Mouse (Mus musculus) CH12.LX (cell line): Measurements from ENCODE around the gene Kat7. TPM values are rescaled to one million over a fixed set of nuclear protein-coding genes. Genes with fewer than 3 reads are reported as not detected.
A peak's percentile ranks its signal among the peaks of the same experiment; 100 is the strongest.

Source experiments
- DNase-seq: peaks from one replicate; pipeline ENCODE4 v3.0.0-alpha.2; 2013; ENCODE audit errors: extremely low read depth
- H3K27ac ChIP-seq: 2 replicates; pipeline ENCODE4 v1.5.1; 2012; ENCODE audit warnings: low read depth, mild to moderate bottlenecking, control low read depth, moderate library complexity; ENCODE audit not compliant: insufficient read depth
- H3K27me3 ChIP-seq: replicated peaks from 2 replicates; pipeline ENCODE3; 2012; ENCODE audit warnings: inconsistent platforms
- H3K36me3 ChIP-seq, 2 experiments: replicated peaks in 1 of 2; 2 replicates each; pipeline versions ENCODE3 to v1.6.1; 2012; ENCODE audit warnings: inconsistent platforms in 1 of 2, low read length in 1 of 2, mild to moderate bottlenecking in 1 of 2, mixed read lengths in 1 of 2, moderate library complexity in 1 of 2; ENCODE audit not compliant: control insufficient read depth in 1 of 2, insufficient read depth in 1 of 2
- H3K4me1 ChIP-seq, 2 experiments: 2 replicates each; pipeline ENCODE4 v1.6.1; 2012; ENCODE audit warnings: inconsistent platforms in 1 of 2, moderate library complexity in 1 of 2; ENCODE audit not compliant: insufficient read depth in 2 of 2, control insufficient read depth in 1 of 2
- H3K4me2 ChIP-seq: 2 replicates; pipeline ENCODE4 v1.6.1; 2012; ENCODE audit warnings: low read depth, mild to moderate bottlenecking, control low read depth; ENCODE audit not compliant: poor library complexity, insufficient read depth, severe bottlenecking
- H3K4me3 ChIP-seq, 3 experiments: fragments of 150-350 bp in 1 of 3; sonication (generic) in 1 of 3; replicated peaks in 1 of 3; 2 replicates each; pipeline versions ENCODE3 to v1.5.1; 2011 to 2012; ENCODE audit warnings: low read depth in 2 of 3, low read length in 2 of 3, mild to moderate bottlenecking in 2 of 3, moderate library complexity in 2 of 3, control low read depth in 1 of 3, improper control_type of control experiment in 1 of 3, inconsistent platforms in 1 of 3, mixed read lengths in 1 of 3; ENCODE audit not compliant: poor library complexity in 1 of 3
- H3K79me2 ChIP-seq: replicated peaks from 2 replicates; pipeline ENCODE4 v1.6.1; 2012; ENCODE audit warnings: mild to moderate bottlenecking, moderate library complexity; ENCODE audit not compliant: control insufficient read depth, poor library complexity, insufficient read depth, severe bottlenecking; ENCODE audit errors: extremely low read depth
- H3K9ac ChIP-seq: 2 replicates; pipeline ENCODE4 v1.6.1; 2012; ENCODE audit warnings: low read depth, mild to moderate bottlenecking, control low read depth, moderate library complexity; ENCODE audit not compliant: insufficient read depth
- H3K9me3 ChIP-seq: replicated peaks from 2 replicates; pipeline ENCODE3; 2012; ENCODE audit warnings: low read length, inconsistent platforms, mixed read lengths
- BHLHE40 ChIP-seq: IDR thresholded peaks from 2 replicates; pipeline ENCODE4 v1.6.1; 2011; ENCODE audit warnings: mild to moderate bottlenecking, low read depth, low read length, improper control_type of control experiment
- CHD1 ChIP-seq: IDR thresholded peaks from 2 replicates; pipeline ENCODE4 v1.6.1; 2012; ENCODE audit warnings: low read depth, low read length, improper control_type of control experiment, inconsistent platforms
- CHD2 ChIP-seq: IDR thresholded peaks from 2 replicates; pipeline ENCODE4 v1.6.1; 2011; ENCODE audit warnings: low read length, improper control_type of control experiment
- CTCF ChIP-seq, 2 experiments: IDR thresholded peaks in 1 of 2; conservative IDR thresholded peaks in 1 of 2; 2 replicates each; pipeline ENCODE4 v1.5.1; 2011 to 2012; ENCODE audit warnings: low read depth in 2 of 2, low read length in 2 of 2, improper control_type of control experiment in 1 of 2, inconsistent platforms in 1 of 2, mild to moderate bottlenecking in 1 of 2, moderate library complexity in 1 of 2
- E2F4 ChIP-seq: IDR thresholded peaks from 2 replicates; pipeline ENCODE4 v1.6.1; 2011; ENCODE audit warnings: low read depth, low read length, improper control_type of control experiment; ENCODE audit not compliant: insufficient replicate concordance
- ELF1 ChIP-seq: IDR thresholded peaks from 2 replicates; pipeline ENCODE4 v1.6.1; 2014; ENCODE audit warnings: low read depth, mild to moderate bottlenecking, inconsistent platforms, low read length, improper control_type of control experiment
- EP300 ChIP-seq: IDR thresholded peaks from 2 replicates; pipeline ENCODE4 v1.6.1; 2011; ENCODE audit warnings: low read length, improper control_type of control experiment
- ETS1 ChIP-seq: conservative IDR thresholded peaks from 2 replicates; pipeline ENCODE4 v1.6.1; 2012; ENCODE audit warnings: low read depth, mild to moderate bottlenecking, inconsistent platforms, low read length, improper control_type of control experiment, moderate library complexity
- GABPA ChIP-seq: IDR thresholded peaks from 2 replicates; pipeline ENCODE4 v1.6.1; 2012; ENCODE audit warnings: low read depth, low read length, improper control_type of control experiment, inconsistent platforms; ENCODE audit not compliant: insufficient replicate concordance
- HCFC1 ChIP-seq: IDR thresholded peaks from 2 replicates; pipeline ENCODE4 v1.6.1; 2012; ENCODE audit warnings: low read depth, mild to moderate bottlenecking, inconsistent platforms, low read length, improper control_type of control experiment
- IRF4 ChIP-seq: IDR thresholded peaks from 2 replicates; pipeline ENCODE4 v1.6.1; 2014; ENCODE audit warnings: low read depth, mild to moderate bottlenecking, inconsistent platforms, low read length, improper control_type of control experiment
- JUN ChIP-seq: IDR thresholded peaks from 2 replicates; pipeline ENCODE4 v1.6.1; 2011; ENCODE audit warnings: low read depth, mild to moderate bottlenecking, low read length, improper control_type of control experiment, moderate library complexity; ENCODE audit not compliant: insufficient read depth
- JUND ChIP-seq: conservative IDR thresholded peaks from 2 replicates; pipeline ENCODE4 v1.6.1; 2011; ENCODE audit warnings: low read depth, low read length, improper control_type of control experiment
- KAT2A ChIP-seq: IDR thresholded peaks from 2 replicates; pipeline ENCODE4 v1.6.1; 2012; ENCODE audit warnings: low read length, improper control_type of control experiment, inconsistent platforms; ENCODE audit not compliant: insufficient replicate concordance
- MAFK ChIP-seq: IDR thresholded peaks from 2 replicates; pipeline ENCODE4 v1.6.1; 2011; ENCODE audit warnings: low read length, improper control_type of control experiment; ENCODE audit not compliant: insufficient replicate concordance
- MAX ChIP-seq: IDR thresholded peaks from 2 replicates; pipeline ENCODE4 v1.6.1; 2011; ENCODE audit warnings: low read length, improper control_type of control experiment
- MAZ ChIP-seq: IDR thresholded peaks from 2 replicates; pipeline ENCODE4 v1.6.1; 2012; ENCODE audit warnings: low read depth, mild to moderate bottlenecking, inconsistent platforms, low read length, improper control_type of control experiment, moderate library complexity
- MEF2A ChIP-seq: IDR thresholded peaks from 2 replicates; pipeline ENCODE4 v1.6.1; 2014; ENCODE audit warnings: low read depth, mild to moderate bottlenecking, inconsistent platforms, low read length, improper control_type of control experiment, borderline replicate concordance
- MXI1 ChIP-seq: IDR thresholded peaks from 2 replicates; pipeline ENCODE4 v1.6.1; 2011; ENCODE audit warnings: mild to moderate bottlenecking, low read depth, low read length, improper control_type of control experiment
- NRF1 ChIP-seq: IDR thresholded peaks from 2 replicates; pipeline ENCODE4 v1.6.1; 2014; ENCODE audit warnings: low read depth, mild to moderate bottlenecking, inconsistent platforms, low read length, improper control_type of control experiment, moderate library complexity
- PAX5 ChIP-seq: IDR thresholded peaks from 2 replicates; pipeline ENCODE4 v1.6.1; 2012; ENCODE audit warnings: low read length, inconsistent platforms, mixed read lengths
- POLR2A ChIP-seq: IDR thresholded peaks from 2 replicates; pipeline ENCODE4 v1.6.1; 2011; ENCODE audit warnings: low read depth, mild to moderate bottlenecking, improper control_type of control experiment, low read length
- POLR2AphosphoS2 ChIP-seq: IDR thresholded peaks from 2 replicates; pipeline ENCODE4 v1.6.1; 2011; ENCODE audit warnings: low read depth, low read length, improper control_type of control experiment
- RAD21 ChIP-seq: IDR thresholded peaks from 2 replicates; pipeline ENCODE4 v1.6.1; 2011; ENCODE audit warnings: low read depth, mild to moderate bottlenecking, low read length, improper control_type of control experiment, moderate library complexity
- RCOR1 ChIP-seq: conservative IDR thresholded peaks from 2 replicates; pipeline ENCODE4 v1.6.1; 2012; ENCODE audit warnings: low read depth, mild to moderate bottlenecking, inconsistent platforms, low read length, improper control_type of control experiment
- SIN3A ChIP-seq: IDR thresholded peaks from 2 replicates; pipeline ENCODE4 v1.6.1; 2012; ENCODE audit warnings: low read length, improper control_type of control experiment, inconsistent platforms
- SMC3 ChIP-seq: IDR thresholded peaks from 2 replicates; pipeline ENCODE4 v1.6.1; 2011; ENCODE audit warnings: low read depth, low read length, improper control_type of control experiment
- TBP ChIP-seq: conservative IDR thresholded peaks from 2 replicates; pipeline ENCODE4 v1.6.1; 2011; ENCODE audit warnings: low read depth, low read length, improper control_type of control experiment
- UBTF ChIP-seq: IDR thresholded peaks from 2 replicates; pipeline ENCODE4 v1.6.1; 2012; ENCODE audit warnings: low read depth, mild to moderate bottlenecking, inconsistent platforms, low read length, improper control_type of control experiment, moderate library complexity
- USF1 ChIP-seq: IDR thresholded peaks from 2 replicates; pipeline ENCODE4 v1.6.1; 2014; ENCODE audit warnings: low read depth, mild to moderate bottlenecking, inconsistent platforms, low read length, improper control_type of control experiment
- USF2 ChIP-seq: conservative IDR thresholded peaks from 2 replicates; pipeline ENCODE4 v1.6.1; 2011; ENCODE audit warnings: low read depth, low read length, improper control_type of control experiment
- ZC3H11A ChIP-seq: IDR thresholded peaks from 2 replicates; pipeline ENCODE4 v1.6.1; 2012; ENCODE audit warnings: low read depth, mild to moderate bottlenecking, inconsistent platforms, low read length, improper control_type of control experiment
- ZKSCAN1 ChIP-seq: IDR thresholded peaks from 2 replicates; pipeline ENCODE4 v1.6.1; 2012; ENCODE audit warnings: low read depth, inconsistent platforms, low read length, improper control_type of control experiment, borderline replicate concordance
- ZMIZ1 ChIP-seq: IDR thresholded peaks from 2 replicates; pipeline ENCODE4 v1.6.1; 2012; ENCODE audit warnings: low read depth, mild to moderate bottlenecking, inconsistent platforms, low read length, improper control_type of control experiment
- ZNF384 ChIP-seq: IDR thresholded peaks from 2 replicates; pipeline ENCODE4 v1.6.1; 2012; ENCODE audit warnings: low read depth, low read length, improper control_type of control experiment, inconsistent platforms
- dilution Hi-C: fragments of 300-500 bp; cut with MboI; formaldehyde crosslinking; loops from 2 replicates; pipeline ENCODE4 v1.14.3; 2020; ENCODE audit warnings: low sequenced_read_pairs; ENCODE audit not compliant: extremely low pct_unique_long_range_greater_than_20kb, extremely low pct_ligation_motif_present
- in situ Hi-C: fragments of 300-500 bp; cut with MboI; formaldehyde crosslinking; loops from 3 replicates; pipeline ENCODE4 v1.14.3; 2019; ENCODE audit warnings: low sequenced_read_pairs, low pct_ligation_motif_present, low pct_unique_long_range_greater_than_20kb, mixed read lengths
- polyA plus RNA-seq: library from polyadenylated mRNA; unstranded; fragments of >175 nt; gene quantifications from 2 replicates; pipeline ENCODE4 v1.2.1, GENCODE M21; 2012; ENCODE audit warnings: low read depth; ENCODE audit not compliant: insufficient read length
- total RNA-seq, 2 experiments: library from RNA; depleted of rRNA; stranded (reverse); fragments of 300-350 nt in 1 of 2; fragments of >200 nt in 1 of 2; gene quantifications; 2 replicates each; pipeline ENCODE4 v1.2.3; 2012 to 2014

Gene Kat7
- total and polyA plus RNA-seq, 3 experiments, result 59.5 to 90.2 (median 66.7) TPM

GRCm38 (mm10) chr11:95293017-95293624 is 16.9 kb downstream of the Kat7 start (continued):
- peak; percentile 97 for TF ChIP-seq IRF4
- TF ChIP-seq NRF1, result no peak
- TF ChIP-seq RAD21, result no peak
- TF ChIP-seq MAX, result peak; percentile 99
- TF ChIP-seq EP300, result peak; percentile 94
- TF ChIP-seq CHD2, result peak; percentile 51
- TF ChIP-seq JUND, result no peak
- no peak for TF ChIP-seq HCFC1
- TF ChIP-seq CTCF (conservative IDR thresholded peaks at IDR 0.05 in 1 of 2, IDR thresholded peaks at IDR 0.05 in 1 of 2; ENCODE audit: low read depth in 2 of 2, low read length in 2 of 2), result no peak
- no peak for TF ChIP-seq USF1
- TF ChIP-seq ZNF384, result peak; percentile 79
- TF ChIP-seq UBTF, result no peak
- TF ChIP-seq GABPA, result no peak
- peak; percentile 63; the same call in 1 of the 2 replicates for TF ChIP-seq RCOR1
- peak; percentile 89 for TF ChIP-seq SIN3A
- TF ChIP-seq, all 38 proteins: peak for 18

- peaks cover 45 to 69% of the 10 kb centered on the region in 2 experiments for H3K36me3 ChIP-seq
- H3K4me2 ChIP-seq, result peak overlapping the region; percentile 13
- in situ Hi-C loops (no loop called here), dilution Hi-C loops (no loop called here)
- H3K4me3 ChIP-seq, result peak overlapping the region in 1 of 3 experiments; percentile 26
- no peak overlapping the region for H3K9ac ChIP-seq
- peak; percentile 85 for DNase-seq
- H3K9me3 ChIP-seq, result no peaks in the 10 kb centered on the region
- H3K27me3 ChIP-seq, result no peaks in the 10 kb centered on the region
- peaks cover 22 to 44% of the 10 kb centered on the region in 2 experiments for H3K4me1 ChIP-seq
- peaks cover 24% of the 10 kb centered on the region for H3K79me2 ChIP-seq
- peak overlapping the region; percentile 71 for H3K27ac ChIP-seq
- TF ChIP-seq ETS1 (peak; percentile 39; the same call in 1 of the 2 replicates), NRF1 (peak; percentile 58), USF1 (no peak), JUN (no peak), ZKSCAN1 (no peak), IRF4 (peak; percentile 85; the same call in 1 of the 2 replicates), ZNF384 (no peak), ZMIZ1 (no peak), RAD21 (no peak), USF2 (no peak), TBP (no peak), PAX5 (no peak), JUND (no peak), E2F4 (no peak), KAT2A (no peak), RCOR1 (no peak), GABPA (no peak), CHD2 (no peak), CTCF (conservative IDR thresholded peaks at IDR 0.05 in 1 of 2, IDR thresholded peaks at IDR 0.05 in 1 of 2; ENCODE audit: low read depth in 2 of 2, low read length in 2 of 2) (no peak), HCFC1 (no peak), MXI1 (no peak), SIN3A (no peak), MAFK (no peak), ZC3H11A (no peak), POLR2AphosphoS2 (no peak), SMC3 (no peak), MEF2A (peak; percentile 39; the same call in 1 of the 2 replicates), POLR2A (no peak), EP300 (peak; percentile 90), CHD1 (no peak), ELF1 (no peak), MAZ (no peak), BHLHE40 (peak; percentile 43; the same call in 1 of the 2 replicates)
Measured at GRCm38 (mm10) chr11:95291998-95292397, 18.0 kb downstream of the Kat7 start.
